Mouse (Mus musculus) liver, embryonic 13.5 days (tissue): ENCODE results near the gene Wdr18. TPM values are rescaled to one million over a fixed set of nuclear protein-coding genes. Genes with fewer than 3 reads are reported as not detected.
A peak's percentile ranks its signal among the peaks of the same experiment; 100 is the strongest.

ENCODE experiments used
- ATAC-seq: fragments of 200-750 bp; cut with Nextera tagmentation; 2 replicates; pipeline ENCODE4 v1.8.0; 2017; ENCODE audit warnings: low read depth, mild to moderate bottlenecking, moderate number of reproducible peaks, moderate library complexity
- DNase-seq: peaks from one replicate; pipeline ENCODE4 v3.0.0; 2022
- H3K27ac ChIP-seq: fragments of 300-500 bp; sonication (generic); 2 replicates; pipeline ENCODE4 v1.5.1; 2015; ENCODE audit warnings: moderate library complexity, mild to moderate bottlenecking, inconsistent platforms
- H3K27me3 ChIP-seq: fragments of 300-500 bp; sonication (generic); 2 replicates; pipeline ENCODE4 v1.6.1; 2015; ENCODE audit warnings: mild to moderate bottlenecking, inconsistent platforms
- H3K36me3 ChIP-seq: fragments of 300-500 bp; sonication (generic); 2 replicates; pipeline ENCODE4 v1.6.1; 2015; ENCODE audit warnings: mild to moderate bottlenecking, inconsistent platforms
- H3K4me1 ChIP-seq: fragments of 300-500 bp; sonication (generic); replicated peaks from 2 replicates; pipeline ENCODE4 v1.6.1; 2015; ENCODE audit warnings: inconsistent platforms
- H3K4me2 ChIP-seq: fragments of 300-500 bp; sonication (generic); 2 replicates; pipeline ENCODE4 v1.6.1; 2015; ENCODE audit warnings: inconsistent platforms, mild to moderate bottlenecking, moderate library complexity
- H3K4me3 ChIP-seq: fragments of 300-500 bp; sonication (generic); replicated peaks from 2 replicates; pipeline ENCODE4 v1.5.1; 2015; ENCODE audit warnings: mild to moderate bottlenecking, inconsistent platforms
- H3K9ac ChIP-seq: fragments of 300-500 bp; sonication (generic); 2 replicates; pipeline ENCODE4 v1.6.1; 2015; ENCODE audit warnings: mild to moderate bottlenecking, inconsistent platforms
- H3K9me3 ChIP-seq: fragments of 300-500 bp; sonication (generic); replicated peaks from 2 replicates; pipeline ENCODE4 v1.6.1; 2016; ENCODE audit warnings: inconsistent platforms
- WGBS: fragments of 180-500 bp; shearing (Covaris S2); methylation state at CpG from one replicate; pipeline ENCODE4 v1.1.7; 2015; ENCODE audit not compliant: insufficient replicate concordance; 5-methylcytosine and 5-hydroxymethylcytosine counted together
- polyA plus RNA-seq: library from polyadenylated mRNA; unstranded; fragments of >200 nt; fragmentation: Nextera tagmentation; extraction: Ambion mirVana; gene quantifications from 2 replicates; pipeline ENCODE4 v1.2.1, GENCODE M21; 2015

Gene Wdr18
- polyA plus RNA-seq, 1 experiment from 2014 or later: 78.2 TPM

- peaks cover 20% of the 10 kb centered on the region for H3K36me3 ChIP-seq
- peaks cover 22% of the 10 kb centered on the region for H3K27me3 ChIP-seq
- no peaks in the 10 kb centered on the region for H3K9me3 ChIP-seq
- peak within 1 kb of the TSS; percentile 95 for H3K9ac ChIP-seq
- WGBS: under 1% methylated on average over 42 of the region's 49 CpGs
- DNase-seq (peak; percentile 86), ATAC-seq (peak; percentile 70)
- peak within 1 kb of the TSS; percentile 99 for H3K27ac ChIP-seq
- peak within 1 kb of the TSS; percentile 94 for H3K4me2 ChIP-seq
- peak within 1 kb of the TSS; percentile 89 for H3K4me3 ChIP-seq
- peaks cover 72% of the 10 kb centered on the region for H3K4me1 ChIP-seq
These were observed 24.4 kb downstream of the Wdr18 start, which contains the start of gene Tmem259 for GRCm38 (mm10) chr10:79984195-79984816. Tmem259 (minus strand) TSS chr10:79984330.

- H3K4me2 ChIP-seq: peak overlapping the region; percentile 94
- peak overlapping the region; percentile 95 for H3K9ac ChIP-seq
- H3K27me3 ChIP-seq: peaks cover 27% of the 10 kb centered on the region
- ATAC-seq (peak; percentile 83), DNase-seq (peak; percentile 97)
- H3K27ac ChIP-seq: peak overlapping the region; percentile 99
- H3K9me3 ChIP-seq: no peaks in the 10 kb centered on the region
- under 1% methylated on average over 22 of the region's 22 CpGs for whole genome bisulfite sequencing
- H3K4me3 ChIP-seq: peak overlapping the region; percentile 89
- H3K4me1 ChIP-seq: peaks cover 78% of the 10 kb centered on the region
- H3K36me3 ChIP-seq: peaks cover 14% of the 10 kb centered on the region
These were observed 24.9 kb downstream of the Wdr18 start for GRCm38 (mm10) chr10:79984871-79985270.

GRCm38 (mm10) chr10:79985334-79986231, 25.6 kb downstream of the Wdr18 start:
- Histone ChIP-seq H3K27me3 (peaks cover 31% of the 10 kb centered on the region), H3K27ac (peak overlapping the region; percentile 99), H3K4me2 (peak overlapping the region; percentile 94), H3K4me1 (peaks cover 77% of the 10 kb centered on the region), H3K9ac (peak overlapping the region; percentile 95), H3K4me3 (peak overlapping the region; percentile 89), H3K9me3 (no peaks in the 10 kb centered on the region), H3K36me3 (peaks cover 11% of the 10 kb centered on the region)
- DNase-seq (peak; percentile 79), ATAC-seq (peak; percentile 59)
- 2% methylated on average over 35 of the region's 35 CpGs for WGBS

- peak; percentile 57 for ATAC-seq
- Histone ChIP-seq H3K4me3 (peak overlapping the region; percentile 89), H3K27ac (peak overlapping the region; percentile 99), H3K4me1 (peaks cover 76% of the 10 kb centered on the region), H3K9me3 (no peaks in the 10 kb centered on the region), H3K4me2 (peak overlapping the region; percentile 94), H3K36me3 (peaks cover 11% of the 10 kb centered on the region), H3K9ac (peak overlapping the region; percentile 95), H3K27me3 (peaks cover 34% of the 10 kb centered on the region)
- DNase-seq: peak; percentile 64
- WGBS: 22% methylated on average over 6 of the region's 6 CpGs
These were observed 26.4 kb downstream of the Wdr18 start for GRCm38 (mm10) chr10:79986232-79986878.

GRCm38 (mm10) chr10:79986963-79987362, 27.0 kb downstream of the Wdr18 start:
- 1% methylated on average over 11 of the region's 11 CpGs for WGBS
- peaks cover 70% of the 10 kb centered on the region for H3K4me1 ChIP-seq
- peaks cover 12% of the 10 kb centered on the region for H3K36me3 ChIP-seq
- ATAC-seq: no peak
- peak overlapping the region; percentile 89 for H3K4me3 ChIP-seq
- peak overlapping the region; percentile 94 for H3K4me2 ChIP-seq
- peak; percentile 77 for DNase-seq
- peak overlapping the region; percentile 95 for H3K9ac ChIP-seq
- H3K9me3 ChIP-seq: peaks cover 5% of the 10 kb centered on the region; the same call in 1 of the 2 replicates
- H3K27ac ChIP-seq: peak overlapping the region; percentile 99
- peaks cover 34% of the 10 kb centered on the region for H3K27me3 ChIP-seq

- H3K4me1 ChIP-seq: peaks cover 62% of the 10 kb centered on the region
- H3K4me3 ChIP-seq: peak overlapping the region; percentile 89
- H3K9me3 ChIP-seq: peaks cover 8% of the 10 kb centered on the region; the same call in 1 of the 2 replicates
- ATAC-seq (no peak), DNase-seq (no peak)
- WGBS: 15% methylated on average over 27 of the region's 27 CpGs
- H3K36me3 ChIP-seq: peaks cover 21% of the 10 kb centered on the region
- H3K4me2 ChIP-seq: peak overlapping the region; percentile 94
- peak overlapping the region; percentile 73 for H3K9ac ChIP-seq
- H3K27ac ChIP-seq: peak overlapping the region; percentile 99
- peaks cover 34% of the 10 kb centered on the region for H3K27me3 ChIP-seq
These were observed 28.0 kb downstream of the Wdr18 start for GRCm38 (mm10) chr10:79987771-79988505.

GRCm38 (mm10) chr10:79988506-79989271, 28.7 kb downstream of the Wdr18 start, which contains the start of gene Cnn2:
Cnn2 (plus strand) TSS chr10:79988584.
- H3K27ac ChIP-seq: peak within 1 kb of the TSS; percentile 99
- H3K4me2 ChIP-seq: peak within 1 kb of the TSS; percentile 94
- H3K27me3 ChIP-seq: peaks cover 34% of the 10 kb centered on the region
- H3K9ac ChIP-seq: peak within 1 kb of the TSS; percentile 73
- H3K36me3 ChIP-seq: peaks cover 29% of the 10 kb centered on the region
- ATAC-seq: no peak
- H3K4me1 ChIP-seq: peaks cover 60% of the 10 kb centered on the region
- peak within 1 kb of the TSS; percentile 89 for H3K4me3 ChIP-seq
- no peak for DNase-seq
- H3K9me3 ChIP-seq: peaks cover 8% of the 10 kb centered on the region; the same call in 1 of the 2 replicates
- under 1% methylated on average over 59 of the region's 59 CpGs for WGBS

- H3K4me3 ChIP-seq: peak overlapping the region; percentile 89
- H3K36me3 ChIP-seq: peaks cover 34% of the 10 kb centered on the region
- H3K27me3 ChIP-seq: peaks cover 34% of the 10 kb centered on the region
- WGBS: 37% methylated on average over 8 of the region's 8 CpGs
- peaks cover 8% of the 10 kb centered on the region; the same call in 1 of the 2 replicates for H3K9me3 ChIP-seq
- H3K27ac ChIP-seq: 0 out of 2 replicates have a peak overlapping the region, but pooled peaks have one; percentile 38
- DNase-seq: no peak
- peak overlapping the region; percentile 73 for H3K9ac ChIP-seq
- ATAC-seq: no peak
- peaks cover 65% of the 10 kb centered on the region for H3K4me1 ChIP-seq
- H3K4me2 ChIP-seq: peak overlapping the region; percentile 94
These were observed 29.4 kb downstream of the Wdr18 start for GRCm38 (mm10) chr10:79989272-79989786.

- H3K9me3 ChIP-seq: peaks cover 8% of the 10 kb centered on the region; the same call in 1 of the 2 replicates
- H3K4me1 ChIP-seq: peaks cover 70% of the 10 kb centered on the region
- H3K4me3 ChIP-seq: peak overlapping the region; percentile 89
- peaks cover 35% of the 10 kb centered on the region for H3K36me3 ChIP-seq
- peak overlapping the region; percentile 73; the same call in 1 of the 2 replicates for H3K9ac ChIP-seq
- WGBS: 53% methylated on average over 15 of the region's 15 CpGs
- DNase-seq: no peak
- peak overlapping the region; percentile 94 for H3K4me2 ChIP-seq
- H3K27me3 ChIP-seq: peaks cover 34% of the 10 kb centered on the region
- H3K27ac ChIP-seq: 0 out of 2 replicates have a peak overlapping the region, but pooled peaks have one; percentile 18
- ATAC-seq: no peak
These were observed 29.9 kb downstream of the Wdr18 start for GRCm38 (mm10) chr10:79989870-79990269.
